Mouse (Mus musculus): Measurements from ENCODE around the gene Akap7. TPM values are rescaled to one million over a fixed set of nuclear protein-coding genes. Genes with fewer than 3 reads are reported as not detected.
A peak's percentile ranks its signal among the peaks of the same experiment; 100 is the strongest.

Gene Akap7
- polyA plus RNA-seq, 1 experiment from 2014 or later: 33.5 TPM

GRCm38 (mm10) chr10:25239156-25239555 is 68.5 kb downstream of the Akap7 start:
- no peak for ATAC-seq (ENCODE audit: low read depth)
- no peak overlapping the region for H3K4me2 ChIP-seq
- H3K27ac ChIP-seq (replicated peaks): no peak overlapping the region
- no peaks in the 10 kb centered on the region for H3K9me3 ChIP-seq
- no peaks in the 10 kb centered on the region for H3K27me3 ChIP-seq
- H3K36me3 ChIP-seq: no peaks in the 10 kb centered on the region
- whole genome bisulfite sequencing: 31% methylated on average over 9 of the region's 9 CpGs
- H3K4me3 ChIP-seq: no peak overlapping the region
- no peak overlapping the region for H3K9ac ChIP-seq
- no peaks in the 10 kb centered on the region for H3K4me1 ChIP-seq (replicated peaks)

GRCm38 (mm10) chr10:25234080-25234479 is 73.6 kb downstream of the Akap7 start:
- Histone ChIP-seq H3K4me1 (replicated peaks) (0 out of 2 replicates have a peak, but pooled peaks cover 7% of the 10 kb centered on the region), H3K27ac (replicated peaks) (no peak overlapping the region), H3K4me3 (no peak overlapping the region), H3K27me3 (no peaks in the 10 kb centered on the region), H3K36me3 (no peaks in the 10 kb centered on the region), H3K9ac (no peak overlapping the region), H3K9me3 (no peaks in the 10 kb centered on the region), H3K4me2 (no peak overlapping the region)
- ATAC-seq (ENCODE audit: low read depth): no peak
- 72% methylated on average over 1 of the region's 1 CpGs for WGBS

DNA sequence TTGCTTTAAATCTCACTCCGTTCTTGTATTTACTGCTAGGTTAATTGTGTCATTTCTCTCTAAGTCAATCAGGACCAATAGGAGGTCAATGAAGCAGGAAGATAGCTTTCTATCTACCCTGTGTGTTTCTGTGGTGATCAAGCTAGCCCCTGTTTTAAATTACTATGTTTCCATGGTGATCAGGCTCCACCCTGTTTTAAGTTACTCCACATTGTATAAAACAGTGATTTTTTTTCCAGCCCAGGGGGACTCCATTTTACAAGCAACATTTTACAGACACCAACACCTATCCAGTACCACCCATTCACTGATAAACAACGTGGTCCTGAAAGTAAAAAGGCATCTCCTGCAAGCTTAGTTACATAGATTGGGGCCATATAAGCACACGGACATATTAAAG is 75.0 kb downstream of the Akap7 start:
- Histone ChIP-seq H3K4me3 (no peak overlapping the region), H3K36me3 (no peaks in the 10 kb centered on the region), H3K27me3 (no peaks in the 10 kb centered on the region), H3K9ac (no peak overlapping the region), H3K27ac (replicated peaks) (no peak overlapping the region), H3K4me2 (no peak overlapping the region), H3K9me3 (no peaks in the 10 kb centered on the region), H3K4me1 (replicated peaks) (0 out of 2 replicates have a peak, but pooled peaks cover 7% of the 10 kb centered on the region)
- ATAC-seq (ENCODE audit: low read depth): no peak
- WGBS: 50% methylated on average over 3 of the region's 3 CpGs

DNA sequence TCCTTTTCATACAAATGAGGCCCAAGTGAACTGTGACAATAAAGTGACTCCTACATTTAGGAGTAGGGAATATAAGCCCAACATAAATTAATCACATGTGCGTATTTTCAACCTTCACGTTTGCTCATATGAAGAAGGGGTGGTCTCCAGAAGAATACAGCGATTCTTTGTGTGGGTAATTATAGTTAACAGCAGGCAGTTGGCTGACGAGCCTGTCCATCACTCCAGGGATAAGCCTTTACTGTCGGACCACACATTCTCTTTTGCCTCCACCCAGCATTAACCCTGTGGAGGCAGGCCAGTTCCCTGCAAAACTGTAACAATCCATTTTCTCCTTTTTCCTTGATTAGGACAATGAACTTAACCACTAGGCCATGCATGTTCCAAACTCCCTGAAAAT is 76.3 kb downstream of the Akap7 start:
- ATAC-seq (ENCODE audit: low read depth): no peak
- Histone ChIP-seq H3K27ac (replicated peaks) (no peak overlapping the region), H3K36me3 (no peaks in the 10 kb centered on the region), H3K4me2 (no peak overlapping the region), H3K9ac (no peak overlapping the region), H3K9me3 (no peaks in the 10 kb centered on the region), H3K4me1 (replicated peaks) (0 out of 2 replicates have a peak, but pooled peaks cover 7% of the 10 kb centered on the region), H3K27me3 (no peaks in the 10 kb centered on the region), H3K4me3 (no peak overlapping the region)
- WGBS: 28% methylated on average over 5 of the region's 5 CpGs

- Histone ChIP-seq H3K4me3 (no peak overlapping the region), H3K4me1 (replicated peaks) (peaks cover 5% of the 10 kb centered on the region; the same call in 1 of the 2 replicates), H3K9me3 (no peaks in the 10 kb centered on the region), H3K9ac (no peak overlapping the region), H3K4me2 (no peak overlapping the region), H3K36me3 (no peaks in the 10 kb centered on the region), H3K27me3 (no peaks in the 10 kb centered on the region), H3K27ac (replicated peaks) (no peak overlapping the region)
- no peak for ATAC-seq (ENCODE audit: low read depth)
- WGBS: 79% methylated on average over 5 of the region's 5 CpGs
Measured at GRCm38 (mm10) chr10:25224371-25224770, 83.3 kb downstream of the Akap7 start.

DNA sequence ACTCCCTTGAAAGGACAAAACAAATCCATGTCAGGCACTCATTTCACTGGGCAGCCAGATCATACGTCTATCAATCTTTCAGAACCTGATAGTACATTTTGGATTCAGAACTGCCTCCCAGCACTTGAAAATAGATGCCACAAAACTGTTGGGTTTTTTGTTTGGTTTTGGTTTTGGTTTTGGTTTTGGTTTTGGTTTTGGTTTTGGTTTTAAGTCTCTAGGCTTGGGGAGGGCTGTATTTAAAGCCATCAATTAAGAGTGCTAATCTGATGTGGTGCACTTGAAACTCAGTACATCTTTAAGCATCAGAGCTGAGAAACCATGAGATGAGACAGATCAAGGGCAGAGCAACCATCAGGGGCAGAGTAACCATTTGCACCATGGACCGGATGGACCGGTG is 86.9 kb downstream of the Akap7 start:
- Histone ChIP-seq H3K4me3 (no peak overlapping the region), H3K4me2 (no peak overlapping the region), H3K36me3 (no peaks in the 10 kb centered on the region), H3K9me3 (no peaks in the 10 kb centered on the region), H3K27ac (replicated peaks) (no peak overlapping the region), H3K27me3 (no peaks in the 10 kb centered on the region), H3K4me1 (replicated peaks) (peaks cover 8% of the 10 kb centered on the region; the same call in 1 of the 2 replicates), H3K9ac (no peak overlapping the region)
- WGBS: 94% methylated on average over 3 of the region's 3 CpGs
- no peak for ATAC-seq (ENCODE audit: low read depth)

DNA sequence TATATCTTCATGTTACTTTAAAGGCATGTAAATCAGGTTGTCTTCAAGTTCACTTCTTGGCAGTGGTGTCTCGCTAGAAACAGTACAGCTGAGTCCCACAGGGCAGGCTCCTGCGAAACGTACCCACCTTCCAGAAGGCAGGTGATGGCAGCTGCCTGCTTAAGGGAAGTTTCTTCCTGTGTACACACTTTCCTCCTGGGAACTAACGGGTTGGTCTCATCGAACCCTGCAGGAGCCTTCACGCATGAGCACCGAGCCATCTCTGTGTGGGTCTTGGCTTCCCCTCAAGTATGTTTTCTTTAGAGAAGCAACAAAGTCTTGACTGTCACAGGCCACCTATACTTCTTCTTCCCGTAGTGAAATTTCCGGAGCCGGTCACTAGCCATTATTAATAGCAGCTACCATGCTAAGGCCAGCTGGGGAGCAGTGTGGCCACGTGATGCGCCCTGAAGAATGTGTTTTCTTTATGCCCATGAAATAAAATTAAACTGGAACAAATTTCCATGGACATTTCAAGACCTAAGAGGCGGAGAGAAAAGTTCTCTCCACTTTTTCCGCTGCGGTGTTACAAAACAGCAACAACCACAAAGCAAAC is 87.7 kb downstream of the Akap7 start:
- no peak overlapping the region for H3K27ac ChIP-seq (replicated peaks)
- no peak overlapping the region for H3K9ac ChIP-seq
- H3K36me3 ChIP-seq: no peaks in the 10 kb centered on the region
- no peaks in the 10 kb centered on the region for H3K27me3 ChIP-seq
- no peak overlapping the region for H3K4me3 ChIP-seq
- no peak for ATAC-seq (ENCODE audit: low read depth)
- H3K4me2 ChIP-seq: no peak overlapping the region
- WGBS: 56% methylated on average over 15 of the region's 15 CpGs
- H3K4me1 ChIP-seq (replicated peaks): peaks cover 8% of the 10 kb centered on the region; the same call in 1 of the 2 replicates
- no peaks in the 10 kb centered on the region for H3K9me3 ChIP-seq

- Histone ChIP-seq H3K36me3 (no peaks in the 10 kb centered on the region), H3K9me3 (no peaks in the 10 kb centered on the region), H3K4me3 (no peak overlapping the region), H3K27me3 (no peaks in the 10 kb centered on the region), H3K4me1 (replicated peaks) (peaks cover 8% of the 10 kb centered on the region; the same call in 1 of the 2 replicates), H3K9ac (no peak overlapping the region), H3K27ac (replicated peaks) (no peak overlapping the region), H3K4me2 (peak overlapping the region; percentile 43)
- WGBS: 14% methylated on average over 7 of the region's 7 CpGs
- peak; percentile 80; the same call in 1 of the 2 replicates for ATAC-seq (ENCODE audit: low read depth)
Measured at GRCm38 (mm10) chr10:25219220-25219628, 88.4 kb downstream of the Akap7 start.

DNA sequence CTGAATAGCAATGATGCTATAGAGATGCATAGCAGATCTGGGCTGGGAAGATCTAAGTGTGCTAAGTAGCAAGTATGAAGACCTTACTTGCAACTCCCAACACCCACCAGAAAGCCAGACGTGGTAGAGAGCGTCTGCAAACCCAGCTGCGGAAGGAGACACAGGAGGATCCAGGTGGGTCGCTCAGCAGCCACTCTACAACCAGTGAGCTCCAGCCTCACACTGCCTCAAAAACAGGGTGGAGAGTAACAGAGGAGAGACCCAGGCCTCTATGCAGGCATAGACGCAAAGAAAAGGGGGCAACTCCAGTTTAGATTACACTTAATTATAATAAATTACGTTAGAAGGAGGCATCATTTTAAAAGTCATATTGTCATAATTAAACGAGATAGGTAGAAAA is 88.9 kb downstream of the Akap7 start:
- WGBS: 72% methylated on average over 7 of the region's 7 CpGs
- Histone ChIP-seq H3K9me3 (no peaks in the 10 kb centered on the region), H3K27me3 (no peaks in the 10 kb centered on the region), H3K4me3 (no peak overlapping the region), H3K4me2 (no peak overlapping the region), H3K27ac (replicated peaks) (no peak overlapping the region), H3K36me3 (no peaks in the 10 kb centered on the region), H3K4me1 (replicated peaks) (peaks cover 8% of the 10 kb centered on the region; the same call in 1 of the 2 replicates), H3K9ac (no peak overlapping the region)
- ATAC-seq (ENCODE audit: low read depth): peak; percentile 64

GRCm38 (mm10) chr10:25215977-25216376 is 91.7 kb downstream of the Akap7 start:
- no peaks in the 10 kb centered on the region for H3K27me3 ChIP-seq
- no peak overlapping the region for H3K9ac ChIP-seq
- 87% methylated on average over 3 of the region's 3 CpGs for WGBS
- H3K9me3 ChIP-seq: no peaks in the 10 kb centered on the region
- no peak for ATAC-seq (ENCODE audit: low read depth)
- no peak overlapping the region for H3K27ac ChIP-seq (replicated peaks)
- H3K4me3 ChIP-seq: no peak overlapping the region
- peaks cover 8% of the 10 kb centered on the region; the same call in 1 of the 2 replicates for H3K4me1 ChIP-seq (replicated peaks)
- H3K4me2 ChIP-seq: no peak overlapping the region
- H3K36me3 ChIP-seq: no peaks in the 10 kb centered on the region

DNA sequence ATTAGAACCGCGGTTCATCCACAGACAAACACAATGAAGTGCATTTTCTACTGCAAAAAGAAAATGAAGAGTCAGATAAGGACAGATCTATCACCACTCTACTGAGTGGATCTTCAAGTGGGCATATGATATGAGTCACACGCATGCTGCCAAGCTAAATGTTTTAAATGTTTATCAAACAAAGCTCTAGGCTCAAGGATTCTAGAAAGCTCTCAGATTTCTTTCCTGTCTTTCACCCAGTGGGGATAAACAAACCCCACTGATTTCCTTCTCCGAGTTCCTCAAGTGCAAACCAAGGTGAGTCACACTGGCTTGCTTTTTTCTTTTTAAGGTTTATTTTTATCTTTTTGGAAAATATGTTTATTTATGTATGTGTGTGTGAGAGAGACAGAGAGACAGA is 94.0 kb downstream of the Akap7 start:
- no peaks in the 10 kb centered on the region for H3K9me3 ChIP-seq
- ATAC-seq (ENCODE audit: low read depth): no peak

DNA sequence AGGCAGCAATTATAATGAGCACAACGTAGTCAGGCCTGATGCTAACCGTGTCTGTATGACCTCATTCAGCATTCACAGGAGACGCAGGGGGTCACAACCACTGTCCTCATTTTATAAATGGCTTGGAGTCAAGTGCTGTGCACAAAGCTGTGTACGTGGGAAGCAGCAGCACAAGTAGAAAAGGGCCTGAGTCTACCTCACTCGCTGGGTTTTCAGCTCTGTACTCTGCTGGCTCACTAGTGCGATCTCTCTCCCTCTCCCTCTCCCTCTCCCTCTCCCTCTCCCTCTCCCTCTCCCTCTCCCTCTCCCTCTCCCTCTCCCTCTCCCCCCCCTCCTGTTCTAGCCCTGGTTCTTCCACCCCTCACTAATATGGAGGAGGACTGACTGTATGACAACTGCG is 99.1 kb downstream of the Akap7 start:
- Histone ChIP-seq H3K9ac (no peak overlapping the region), H3K27ac (replicated peaks) (no peak overlapping the region), H3K4me2 (no peak overlapping the region), H3K36me3 (no peaks in the 10 kb centered on the region), H3K27me3 (no peaks in the 10 kb centered on the region), H3K4me1 (replicated peaks) (peaks cover 9% of the 10 kb centered on the region; the same call in 1 of the 2 replicates), H3K4me3 (no peak overlapping the region), H3K9me3 (no peaks in the 10 kb centered on the region)
- ATAC-seq (ENCODE audit: low read depth): peak; percentile 32; the same call in 1 of the 2 replicates
- WGBS: 43% methylated on average over 7 of the region's 7 CpGs

More for the DNA sequence above, 94.0 kb downstream of the Akap7 start:
- H3K4me3 ChIP-seq: no peak overlapping the region
- 89% methylated on average over 4 of the region's 4 CpGs for WGBS
- no peaks in the 10 kb centered on the region for H3K36me3 ChIP-seq
- no peaks in the 10 kb centered on the region for H3K27me3 ChIP-seq
- H3K4me2 ChIP-seq: no peak overlapping the region
- H3K9ac ChIP-seq: no peak overlapping the region
- H3K4me1 ChIP-seq (replicated peaks): 0 out of 2 replicates have a peak, but pooled peaks cover 2% of the 10 kb centered on the region
- no peak overlapping the region for H3K27ac ChIP-seq (replicated peaks)

DNA sequence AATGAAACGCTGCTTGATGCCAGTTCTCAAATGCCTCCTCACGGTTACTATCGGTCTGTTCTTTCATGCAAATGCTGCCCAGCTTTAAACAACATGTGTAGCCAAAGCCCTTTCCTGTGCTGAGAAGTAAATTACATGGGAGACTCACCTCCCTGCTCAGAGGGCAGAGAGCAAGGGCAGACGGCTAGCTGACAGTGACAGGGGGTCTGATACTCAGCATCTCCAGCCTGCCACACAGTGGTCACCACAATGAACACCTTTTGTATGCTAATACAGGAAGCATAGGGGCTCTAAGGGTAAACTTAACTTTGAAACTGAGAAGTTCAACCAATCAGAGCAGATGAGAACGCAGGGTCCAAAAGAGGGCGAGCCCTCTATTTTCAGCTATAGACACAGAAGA is 99.8 kb downstream of the Akap7 start:
- no peak overlapping the region for H3K9ac ChIP-seq
- no peaks in the 10 kb centered on the region for H3K36me3 ChIP-seq
- no peak overlapping the region for H3K4me3 ChIP-seq
- no peak overlapping the region for H3K27ac ChIP-seq (replicated peaks)
- no peaks in the 10 kb centered on the region for H3K27me3 ChIP-seq
- H3K9me3 ChIP-seq: no peaks in the 10 kb centered on the region
- 41% methylated on average over 6 of the region's 6 CpGs for WGBS
- H3K4me2 ChIP-seq: no peak overlapping the region
- H3K4me1 ChIP-seq (replicated peaks): peaks cover 9% of the 10 kb centered on the region; the same call in 1 of the 2 replicates
- ATAC-seq (ENCODE audit: low read depth): no peak; the same call in 1 of the 2 replicates

Data from neural tube, embryonic 13.5 days (tissue).